In genomic region chr2:6469164-6469563, GRCm38 (mm10) we compare ENCODE assay signal across 9 mouse cellular contexts.
DNase-seq lines count a peak whose midpoint lies in the region; ATAC-seq and TF ChIP-seq lines count a peak whose summit lies in the region.
"Had no signal": no experiment of that assay in that cellular context is flagged by ENCODE, and none has a peak within 500 bp of the region (broad histone marks: within the 10 kb centered on the region; RNA-seq: fewer than 3 reads in every experiment).

No protein-coding gene starts in this region.

- no peaks in the 10 kb centered on the region for H3K36me3 ChIP-seq in hindbrain, embryonic 14.5 days (replicated peaks; ENCODE audit: control insufficient read depth, insufficient read depth)
- no peaks in the 10 kb centered on the region for H3K36me3 ChIP-seq in hindbrain, embryonic 12.5 days
- no peaks in the 10 kb centered on the region for H3K36me3 ChIP-seq in embryonic facial prominence, embryonic 10.5 days (replicated peaks)
- no peaks in the 10 kb centered on the region for H3K36me3 ChIP-seq in intestine, embryonic 16.5 days (ENCODE audit: control insufficient read depth, insufficient read depth, low read length)
- H3K36me3 ChIP-seq in limb, embryonic 11.5 days (ENCODE audit: control insufficient read depth, insufficient read depth, low read length), result no peaks in the 10 kb centered on the region
- H3K36me3 ChIP-seq in stomach, postnatal 0 days (ENCODE audit: control insufficient read depth, insufficient read depth, low read length), result no peaks in the 10 kb centered on the region
- H3K36me3 ChIP-seq: neural tube, embryonic 13.5 days had no signal

- no peak overlapping the region for H3K4me2 ChIP-seq in hindbrain, embryonic 14.5 days (replicated peaks)
- H3K4me2 ChIP-seq in hindbrain, embryonic 12.5 days (replicated peaks), result no peak overlapping the region
- no peak overlapping the region for H3K4me2 ChIP-seq in intestine, embryonic 16.5 days (ENCODE audit: low read depth, low read length)
- no peak overlapping the region for H3K4me2 ChIP-seq in limb, embryonic 11.5 days (ENCODE audit: low read depth, severe bottlenecking)
- H3K4me2 ChIP-seq in stomach, postnatal 0 days (replicated peaks; ENCODE audit: low read depth), result no peak overlapping the region
- H3K4me2 ChIP-seq: neural tube, embryonic 13.5 days had no signal

- peak; percentile 72 for DNase-seq in hindbrain, embryonic 14.5 days (ENCODE audit: low spot score)
- peak; percentile 77 to 82 for DNase-seq in adrenal gland, postnatal 36 days
- peak; percentile 75 for DNase-seq in embryonic facial prominence, embryonic 10.5 days (ENCODE audit: low spot score)
- DNase-seq in limb, embryonic 11.5 days (ENCODE audit: low spot score), result peak; percentile 80
- DNase-seq in natural killer cell, adult 2 months (ENCODE audit: low spot score in 2 of 2), result peak; percentile 47 to 69
- DNase-seq in stomach, postnatal 0 days (ENCODE audit: low spot score), result peak; percentile 72

- WGBS in hindbrain, embryonic 14.5 days, result 28% methylated on average over 9 of the region's 9 CpGs
- 36% methylated on average over 9 of the region's 9 CpGs for WGBS in hindbrain, embryonic 12.5 days
- 27% methylated on average over 9 of the region's 9 CpGs for WGBS in embryonic facial prominence, embryonic 10.5 days
- WGBS in intestine, embryonic 16.5 days, result 36% methylated on average over 9 of the region's 9 CpGs
- WGBS in limb, embryonic 11.5 days, result 36% methylated on average over 9 of the region's 9 CpGs
- 34% methylated on average over 9 of the region's 9 CpGs for WGBS in stomach, postnatal 0 days

- no peak for ATAC-seq in hindbrain, embryonic 14.5 days (ENCODE audit: low FRiP score)
- ATAC-seq in hindbrain, embryonic 12.5 days (ENCODE audit: low FRiP score), result no peak
- ATAC-seq in intestine, embryonic 16.5 days, result peak; percentile 54; the same call in 1 of the 2 replicates
- ATAC-seq in limb, embryonic 11.5 days (ENCODE audit: insufficient number of reproducible peaks, low FRiP score, low TSS enrichment, low read depth), result no peak
- peak; percentile 24; the same call in 1 of the 2 replicates for ATAC-seq in stomach, postnatal 0 days (ENCODE audit: low FRiP score, low TSS enrichment)

- TF ChIP-seq CTCF in stomach, postnatal 0 days (IDR thresholded peaks at IDR 0.05; ENCODE audit: low read depth), result peak; percentile 94

- no peak for TF ChIP-seq EP300 in stomach, postnatal 0 days (optimal IDR thresholded peaks at IDR 0.05)

- no peak overlapping the region for H3K9ac ChIP-seq in hindbrain, embryonic 14.5 days
- H3K9ac ChIP-seq in hindbrain, embryonic 12.5 days, result no peak overlapping the region
- no peak overlapping the region for H3K9ac ChIP-seq in intestine, embryonic 16.5 days (ENCODE audit: low read depth, low read length)
- no peak overlapping the region for H3K9ac ChIP-seq in limb, embryonic 11.5 days (ENCODE audit: low read length)
- no peak overlapping the region for H3K9ac ChIP-seq in stomach, postnatal 0 days (ENCODE audit: low read length)
- H3K9ac ChIP-seq: neural tube, embryonic 13.5 days had no signal

- H3K9me3 ChIP-seq in hindbrain, embryonic 14.5 days (ENCODE audit: control insufficient read depth, low read length), result no peaks in the 10 kb centered on the region
- no peaks in the 10 kb centered on the region for H3K9me3 ChIP-seq in hindbrain, embryonic 12.5 days (replicated peaks)
- H3K9me3 ChIP-seq in embryonic facial prominence, embryonic 10.5 days, result no peaks in the 10 kb centered on the region
- no peaks in the 10 kb centered on the region for H3K9me3 ChIP-seq in intestine, embryonic 16.5 days (ENCODE audit: control insufficient read depth, low read length)
- H3K9me3 ChIP-seq in limb, embryonic 11.5 days (ENCODE audit: control insufficient read depth, low read length), result no peaks in the 10 kb centered on the region
- no peaks in the 10 kb centered on the region for H3K9me3 ChIP-seq in stomach, postnatal 0 days (ENCODE audit: control insufficient read depth, low read length)
- H3K9me3 ChIP-seq: neural tube, embryonic 13.5 days had no signal

- no peak overlapping the region for H3K27ac ChIP-seq in hindbrain, embryonic 14.5 days
- no peak overlapping the region for H3K27ac ChIP-seq in hindbrain, embryonic 12.5 days
- no peak overlapping the region for H3K27ac ChIP-seq in embryonic facial prominence, embryonic 10.5 days (replicated peaks)
- H3K27ac ChIP-seq in intestine, embryonic 16.5 days (ENCODE audit: low read length), result no peak overlapping the region
- H3K27ac ChIP-seq in limb, embryonic 11.5 days (replicated peaks; ENCODE audit: low read depth, low read length), result no peak overlapping the region
- H3K27ac ChIP-seq in stomach, postnatal 0 days (replicated peaks), result no peak overlapping the region
- H3K27ac ChIP-seq: neural tube, embryonic 13.5 days had no signal

- no peak overlapping the region for H3K4me3 ChIP-seq in hindbrain, embryonic 14.5 days (replicated peaks; ENCODE audit: low read length)
- no peak overlapping the region for H3K4me3 ChIP-seq in hindbrain, embryonic 12.5 days
- H3K4me3 ChIP-seq in embryonic facial prominence, embryonic 10.5 days, result no peak overlapping the region
- H3K4me3 ChIP-seq in intestine, embryonic 16.5 days (ENCODE audit: low read length), result no peak overlapping the region
- H3K4me3 ChIP-seq in limb, embryonic 11.5 days (ENCODE audit: low read depth, low read length), result no peak overlapping the region
- H3K4me3 ChIP-seq in stomach, postnatal 0 days (ENCODE audit: low read depth, low read length), result no peak overlapping the region
- H3K4me3 ChIP-seq: neural tube, embryonic 13.5 days had no signal

- H3K27me3 ChIP-seq in hindbrain, embryonic 14.5 days (ENCODE audit: control insufficient read depth, insufficient read depth, low read length), result no peaks in the 10 kb centered on the region
- H3K27me3 ChIP-seq in hindbrain, embryonic 12.5 days, result no peaks in the 10 kb centered on the region
- H3K27me3 ChIP-seq in embryonic facial prominence, embryonic 10.5 days (replicated peaks; ENCODE audit: low read depth, poor library complexity, severe bottlenecking), result no peaks in the 10 kb centered on the region
- H3K27me3 ChIP-seq in intestine, embryonic 16.5 days (replicated peaks; ENCODE audit: control insufficient read depth, insufficient read depth, low read length), result no peaks in the 10 kb centered on the region
- H3K27me3 ChIP-seq in limb, embryonic 11.5 days (ENCODE audit: control insufficient read depth, insufficient read depth, low read length), result no peaks in the 10 kb centered on the region
- no peaks in the 10 kb centered on the region for H3K27me3 ChIP-seq in stomach, postnatal 0 days (ENCODE audit: control insufficient read depth, insufficient read depth, low read length)
- H3K27me3 ChIP-seq: neural tube, embryonic 13.5 days had no signal

- peaks cover 4% of the 10 kb centered on the region; the same call in 1 of the 2 replicates for H3K4me1 ChIP-seq in hindbrain, embryonic 14.5 days (replicated peaks; ENCODE audit: control insufficient read depth, insufficient read depth, low read length)
- peaks cover 11% of the 10 kb centered on the region for H3K4me1 ChIP-seq in hindbrain, embryonic 12.5 days
- H3K4me1 ChIP-seq in embryonic facial prominence, embryonic 10.5 days, result peaks cover 32% of the 10 kb centered on the region
- peaks cover 3% of the 10 kb centered on the region; the same call in 1 of the 2 replicates for H3K4me1 ChIP-seq in intestine, embryonic 16.5 days (ENCODE audit: control insufficient read depth, insufficient read depth, low read length)
- H3K4me1 ChIP-seq in limb, embryonic 11.5 days (ENCODE audit: control insufficient read depth, insufficient read depth, low read length), result peaks cover 11% of the 10 kb centered on the region
- no peaks in the 10 kb centered on the region for H3K4me1 ChIP-seq in stomach, postnatal 0 days (replicated peaks; ENCODE audit: control insufficient read depth, insufficient read depth)

Comparison
In these comparisons a context has a peak if more than half of its experiments do, and no peak if none do; other contexts are left out.
1. ATAC-seq: peak in intestine, embryonic 16.5 days (single experiment) and stomach, postnatal 0 days (single experiment); none in hindbrain, embryonic 14.5 days (single experiment), hindbrain, embryonic 12.5 days (single experiment) and limb, embryonic 11.5 days (single experiment).
2. Peak in every context shown above with its lines, with median percentiles within 50 percentile points of each other: DNase-seq.